Mouse (Mus musculus) forebrain, embryonic 16.5 days (tissue): Measurements from ENCODE around the gene Foxp1. TPM values are rescaled to one million over a fixed set of nuclear protein-coding genes. Genes with fewer than 3 reads are reported as not detected.

ENCODE experiments used
- ATAC-seq: fragments of 200-750 bp; cut with Nextera tagmentation; 2 replicates; pipeline ENCODE4 v1.8.0; 2017; ENCODE audit warnings: mild to moderate bottlenecking, moderate library complexity
- H3K27ac ChIP-seq: fragments of 300-500 bp; sonication (generic); 2 replicates; pipeline ENCODE4 v1.5.1; 2014; ENCODE audit warnings: low read length, control low read depth
- H3K27me3 ChIP-seq: fragments of 300-500 bp; sonication (generic); replicated peaks from 2 replicates; pipeline ENCODE4 v1.6.1; 2014; ENCODE audit warnings: low read length; ENCODE audit not compliant: control insufficient read depth, insufficient read depth
- H3K36me3 ChIP-seq: fragments of 300-500 bp; sonication (generic); 2 replicates; pipeline ENCODE4 v1.6.1; 2014; ENCODE audit not compliant: control insufficient read depth, insufficient read depth
- H3K4me1 ChIP-seq: fragments of 300-500 bp; sonication (generic); replicated peaks from 2 replicates; pipeline ENCODE4 v1.6.1; 2014; ENCODE audit warnings: low read length; ENCODE audit not compliant: control insufficient read depth, insufficient read depth
- H3K4me2 ChIP-seq: fragments of 300-500 bp; sonication (generic); 2 replicates; pipeline ENCODE4 v1.6.1; 2014; ENCODE audit warnings: mild to moderate bottlenecking, low read length, control low read depth
- H3K4me3 ChIP-seq: fragments of 300-500 bp; sonication (generic); replicated peaks from 2 replicates; pipeline ENCODE4 v1.5.1; 2014; ENCODE audit warnings: mild to moderate bottlenecking, low read length, control low read depth
- H3K9ac ChIP-seq: fragments of 300-500 bp; sonication (generic); replicated peaks from 2 replicates; pipeline ENCODE4 v1.6.1; 2014; ENCODE audit warnings: low read depth, low read length, control low read depth
- H3K9me3 ChIP-seq: fragments of 300-500 bp; sonication (generic); 2 replicates; pipeline ENCODE4 v1.6.1; 2016; ENCODE audit warnings: low read length; ENCODE audit not compliant: control insufficient read depth
- WGBS: fragments of 180-500 bp; shearing (Covaris S2); extraction: QIAGEN DNeasy Blood & Tissue Kit; methylation state at CpG from one replicate; pipeline ENCODE4 v1.1.7; 2014; 5-methylcytosine and 5-hydroxymethylcytosine counted together
- polyA plus RNA-seq: library from polyadenylated mRNA; unstranded; fragments of >200 nt; fragmentation: Nextera tagmentation; extraction: Ambion mirVana; gene quantifications from 2 replicates; pipeline ENCODE4 v1.2.1, GENCODE M21; 2015

Gene Foxp1
- polyA plus RNA-seq, 1 experiment from 2014 or later, result 123 TPM

GRCm38 (mm10) chr6:99172589-99172986, 349.9 kb downstream of the Foxp1 start:
- no peaks in the 10 kb centered on the region for H3K36me3 ChIP-seq
- H3K27me3 ChIP-seq, result no peaks in the 10 kb centered on the region
- H3K4me2 ChIP-seq, result no peak overlapping the region
- H3K9me3 ChIP-seq, result no peaks in the 10 kb centered on the region
- WGBS, result 89% methylated on average over 6 of the region's 6 CpGs
- ATAC-seq, result no peak
- no peak overlapping the region for H3K9ac ChIP-seq
- no peak overlapping the region for H3K27ac ChIP-seq
- H3K4me1 ChIP-seq, result 0 out of 2 replicates have a peak, but pooled peaks cover 2% of the 10 kb centered on the region
- no peak overlapping the region for H3K4me3 ChIP-seq

- 0 out of 2 replicates have a peak, but pooled peaks cover 2% of the 10 kb centered on the region for H3K4me1 ChIP-seq
- H3K9ac ChIP-seq, result no peak overlapping the region
- H3K27me3 ChIP-seq, result no peaks in the 10 kb centered on the region
- WGBS, result 63% methylated on average over 8 of the region's 8 CpGs
- no peaks in the 10 kb centered on the region for H3K36me3 ChIP-seq
- H3K27ac ChIP-seq, result no peak overlapping the region
- ATAC-seq, result no peak
- H3K9me3 ChIP-seq, result no peaks in the 10 kb centered on the region
- no peak overlapping the region for H3K4me2 ChIP-seq
- H3K4me3 ChIP-seq, result no peak overlapping the region
Measured at GRCm38 (mm10) chr6:99171901-99172588, 350.5 kb downstream of the Foxp1 start.

- ATAC-seq, result no peak
- Histone ChIP-seq H3K4me1 (0 out of 2 replicates have a peak, but pooled peaks cover 2% of the 10 kb centered on the region), H3K4me3 (no peak overlapping the region), H3K36me3 (no peaks in the 10 kb centered on the region), H3K4me2 (no peak overlapping the region), H3K9ac (no peak overlapping the region), H3K27ac (no peak overlapping the region), H3K9me3 (no peaks in the 10 kb centered on the region), H3K27me3 (no peaks in the 10 kb centered on the region)
- 81% methylated on average over 6 of the region's 6 CpGs for WGBS
Measured at GRCm38 (mm10) chr6:99171281-99171825, 351.2 kb downstream of the Foxp1 start.

GRCm38 (mm10) chr6:99168727-99169126, 353.8 kb downstream of the Foxp1 start:
- H3K9ac ChIP-seq, result no peak overlapping the region
- H3K4me3 ChIP-seq, result no peak overlapping the region
- H3K36me3 ChIP-seq, result no peaks in the 10 kb centered on the region
- H3K4me2 ChIP-seq, result no peak overlapping the region
- H3K27me3 ChIP-seq, result no peaks in the 10 kb centered on the region
- H3K27ac ChIP-seq, result no peak overlapping the region
- no peak for ATAC-seq
- WGBS, result 90% methylated on average over 2 of the region's 2 CpGs
- no peaks in the 10 kb centered on the region for H3K9me3 ChIP-seq
- 0 out of 2 replicates have a peak, but pooled peaks cover 2% of the 10 kb centered on the region for H3K4me1 ChIP-seq

- 62% methylated on average over 8 of the region's 8 CpGs for WGBS
- Histone ChIP-seq H3K36me3 (no peaks in the 10 kb centered on the region), H3K27ac (no peak overlapping the region), H3K9me3 (no peaks in the 10 kb centered on the region), H3K27me3 (no peaks in the 10 kb centered on the region), H3K9ac (no peak overlapping the region), H3K4me2 (no peak overlapping the region), H3K4me3 (no peak overlapping the region), H3K4me1 (0 out of 2 replicates have a peak, but pooled peaks cover 2% of the 10 kb centered on the region)
- no peak for ATAC-seq
Measured at GRCm38 (mm10) chr6:99167001-99167400, 355.5 kb downstream of the Foxp1 start.

- ATAC-seq, result no peak
- no peak overlapping the region for H3K4me2 ChIP-seq
- no peaks in the 10 kb centered on the region for H3K36me3 ChIP-seq
- 86% methylated on average over 4 of the region's 4 CpGs for WGBS
- no peaks in the 10 kb centered on the region for H3K27me3 ChIP-seq
- no peak overlapping the region for H3K4me3 ChIP-seq
- no peaks in the 10 kb centered on the region for H3K9me3 ChIP-seq
- no peaks in the 10 kb centered on the region for H3K4me1 ChIP-seq
- no peak overlapping the region for H3K9ac ChIP-seq
- no peak overlapping the region for H3K27ac ChIP-seq
Measured at GRCm38 (mm10) chr6:99166169-99166568, 356.4 kb downstream of the Foxp1 start.

GRCm38 (mm10) chr6:99164760-99165159, 357.8 kb downstream of the Foxp1 start:
- ATAC-seq, result no peak
- H3K4me3 ChIP-seq, result no peak overlapping the region
- H3K27me3 ChIP-seq, result no peaks in the 10 kb centered on the region

GRCm38 (mm10) chr6:99162716-99163115, 359.8 kb downstream of the Foxp1 start:
- Histone ChIP-seq H3K36me3 (no peaks in the 10 kb centered on the region), H3K27me3 (no peaks in the 10 kb centered on the region), H3K9me3 (no peaks in the 10 kb centered on the region), H3K9ac (no peak overlapping the region), H3K27ac (no peak overlapping the region), H3K4me3 (no peak overlapping the region), H3K4me1 (peaks cover 4% of the 10 kb centered on the region), H3K4me2 (no peak overlapping the region)
- 91% methylated on average over 15 of the region's 15 CpGs for WGBS
- ATAC-seq, result no peak

More at GRCm38 (mm10) chr6:99164760-99165159, 357.8 kb downstream of the Foxp1 start:
- H3K4me2 ChIP-seq, result no peak overlapping the region
- no peak overlapping the region for H3K9ac ChIP-seq
- H3K9me3 ChIP-seq, result no peaks in the 10 kb centered on the region
- no peak overlapping the region for H3K27ac ChIP-seq
- no peaks in the 10 kb centered on the region; the same call in 1 of the 2 replicates for H3K4me1 ChIP-seq
- WGBS, result 88% methylated on average over 6 of the region's 6 CpGs
- H3K36me3 ChIP-seq, result no peaks in the 10 kb centered on the region

GRCm38 (mm10) chr6:99160348-99160693, 362.2 kb downstream of the Foxp1 start:
- H3K4me1 ChIP-seq, result peaks cover 4% of the 10 kb centered on the region
- H3K27ac ChIP-seq, result no peak overlapping the region
- no peak for ATAC-seq
- H3K27me3 ChIP-seq, result no peaks in the 10 kb centered on the region
- no peak overlapping the region for H3K4me2 ChIP-seq
- no peaks in the 10 kb centered on the region for H3K36me3 ChIP-seq
- no peaks in the 10 kb centered on the region for H3K9me3 ChIP-seq
- H3K9ac ChIP-seq, result no peak overlapping the region
- no peak overlapping the region for H3K4me3 ChIP-seq
- WGBS, result 82% methylated on average over 9 of the region's 9 CpGs
